Mouse (Mus musculus) E14TG2a.4 (cell line): Measurements from ENCODE around the gene Stxbp5l.

ENCODE experiments used
- CTCF ChIP-seq: conservative IDR thresholded peaks from 2 replicates; pipeline ENCODE4 v1.5.1; 2014; ENCODE audit warnings: low read length
- NANOG ChIP-seq: IDR thresholded peaks from 2 replicates; pipeline ENCODE4 v1.6.1; 2014; ENCODE audit warnings: borderline replicate concordance, low read length, mixed read lengths

DNA sequence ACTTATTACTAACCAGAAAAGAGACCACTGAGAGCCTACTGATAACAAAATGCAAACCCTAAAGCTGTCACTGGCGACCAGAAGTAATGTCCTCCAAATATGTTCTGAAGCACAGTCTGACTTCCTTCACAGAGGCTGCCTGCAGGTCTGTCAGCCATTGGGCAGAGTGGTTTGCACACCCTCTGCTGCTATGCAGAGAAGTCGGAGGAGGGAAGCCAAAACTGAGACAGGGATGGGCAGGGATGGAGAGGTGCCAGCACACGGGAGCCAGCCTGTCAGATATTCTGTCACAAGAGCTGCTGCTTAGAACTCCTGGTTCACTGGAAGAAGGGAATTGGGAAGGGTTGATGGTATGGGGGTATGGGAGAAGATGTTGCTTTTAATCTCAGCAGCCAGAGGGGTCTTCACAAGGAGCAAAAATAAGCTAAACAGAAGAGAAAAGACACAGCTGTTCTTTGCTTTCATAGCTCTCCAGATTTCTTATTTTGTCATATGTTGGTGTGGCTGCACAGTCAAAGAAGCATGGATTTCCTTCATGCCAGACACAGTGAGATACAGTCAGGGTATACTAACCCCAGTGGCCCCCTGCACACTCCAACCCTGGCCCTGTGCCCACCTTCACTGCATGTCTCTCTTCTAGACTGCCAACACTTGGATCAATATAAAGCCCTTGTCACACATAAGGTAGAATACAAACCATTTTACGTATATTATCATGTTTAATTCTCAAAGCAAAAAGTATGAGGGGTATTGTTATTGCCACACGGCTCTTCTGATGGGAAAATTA, 48.8 kb upstream of the Stxbp5l start:
- TF ChIP-seq CTCF (no peak), NANOG (no peak)
